Mouse (Mus musculus) heart, embryonic 16.5 days (tissue): Measurements from ENCODE around the gene Chst11. TPM values are rescaled to one million over a fixed set of nuclear protein-coding genes. Genes with fewer than 3 reads are reported as not detected.
A peak's percentile ranks its signal among the peaks of the same experiment; 100 is the strongest.

Source experiments
- ATAC-seq: fragments of 200-750 bp; cut with Nextera tagmentation; replicated peaks from 2 replicates; pipeline ENCODE4 v1.8.0; 2017; ENCODE audit warnings: moderate number of reproducible peaks; ENCODE audit not compliant: insufficient read depth, low FRiP score; ENCODE audit errors: extremely low read depth
- H3K27ac ChIP-seq: fragments of 300-500 bp; sonication (generic); 2 replicates; pipeline ENCODE4 v1.5.1; 2014; ENCODE audit warnings: mild to moderate bottlenecking, low read length, control low read depth, moderate library complexity
- H3K27me3 ChIP-seq: fragments of 300-500 bp; sonication (generic); 2 replicates; pipeline ENCODE4 v1.6.1; 2014; ENCODE audit warnings: low read length, mixed read lengths; ENCODE audit not compliant: control insufficient read depth, insufficient read depth
- H3K36me3 ChIP-seq: fragments of 300-500 bp; sonication (generic); 2 replicates; pipeline ENCODE4 v1.6.1; 2014; ENCODE audit not compliant: control insufficient read depth, insufficient read depth
- H3K4me1 ChIP-seq: fragments of 300-500 bp; sonication (generic); 2 replicates; pipeline ENCODE4 v1.6.1; 2014; ENCODE audit warnings: low read length, mixed read lengths; ENCODE audit not compliant: control insufficient read depth, insufficient read depth
- H3K4me2 ChIP-seq: fragments of 300-500 bp; sonication (generic); 2 replicates; pipeline ENCODE4 v1.6.1; 2014; ENCODE audit warnings: low read depth, mild to moderate bottlenecking, control low read depth, low read length
- H3K4me3 ChIP-seq: fragments of 300-500 bp; sonication (generic); 2 replicates; pipeline ENCODE4 v1.5.1; 2014; ENCODE audit warnings: mild to moderate bottlenecking, control low read depth, low read length
- H3K9ac ChIP-seq: fragments of 300-500 bp; sonication (generic); 2 replicates; pipeline ENCODE4 v1.6.1; 2014; ENCODE audit warnings: low read length, control low read depth
- H3K9me3 ChIP-seq: fragments of 300-500 bp; sonication (generic); replicated peaks from 2 replicates; pipeline ENCODE4 v1.6.1; 2016; ENCODE audit warnings: low read length; ENCODE audit not compliant: control insufficient read depth
- WGBS: fragments of 180-500 bp; shearing (Covaris S2); extraction: QIAGEN DNeasy Blood & Tissue Kit; methylation state at CpG from one replicate; pipeline ENCODE4 v1.1.7; 2014; 5-methylcytosine and 5-hydroxymethylcytosine counted together
- polyA plus RNA-seq: library from polyadenylated mRNA; unstranded; fragments of >200 nt; fragmentation: Nextera tagmentation; extraction: Ambion mirVana; gene quantifications from 2 replicates; pipeline ENCODE4 v1.2.1, GENCODE M21; 2015

The Chst11 gene
- polyA plus RNA-seq, 1 experiment from 2014 or later, result 2.6 TPM

DNA sequence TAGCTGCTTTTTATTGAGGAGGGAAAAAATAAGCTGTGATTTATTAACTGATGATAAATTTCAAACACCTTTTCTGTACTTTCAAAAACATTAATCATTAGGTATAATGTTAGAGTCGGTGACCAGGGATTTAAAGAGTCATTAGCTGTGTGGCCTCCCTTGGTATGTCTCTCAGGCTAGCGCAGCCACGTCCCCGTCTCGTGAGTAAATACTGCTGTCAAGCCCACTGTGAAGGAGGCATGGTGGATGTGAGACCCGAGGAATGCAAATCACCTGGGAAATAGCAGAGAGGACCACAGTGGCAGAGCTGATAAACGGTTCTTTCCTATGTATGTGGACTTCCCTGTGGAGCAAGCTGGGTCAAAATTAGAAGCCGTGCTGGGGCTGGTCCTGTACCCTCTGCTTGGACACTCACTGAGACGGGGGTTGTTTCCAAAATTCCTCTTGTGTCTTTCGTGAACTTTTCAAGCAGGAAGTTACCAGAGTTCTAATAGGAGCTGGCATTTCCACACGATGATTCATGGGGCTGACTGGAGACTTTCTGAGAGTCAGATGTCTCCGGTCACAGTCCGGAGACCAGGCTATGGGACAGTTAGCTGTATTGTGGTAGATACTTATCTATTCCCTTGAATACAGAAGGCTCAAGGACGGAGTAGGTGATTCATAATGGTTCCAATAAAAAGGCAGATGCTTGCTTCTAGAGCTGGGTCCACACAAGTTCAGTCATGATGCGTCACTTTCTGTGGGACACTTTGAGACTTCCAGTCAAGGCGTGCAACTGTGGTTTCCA is 166.8 kb downstream of the Chst11 start:
- no peaks in the 10 kb centered on the region for H3K36me3 ChIP-seq
- H3K9ac ChIP-seq, result peak overlapping the region; percentile 34; the same call in 1 of the 2 replicates
- no peak overlapping the region for H3K4me3 ChIP-seq
- WGBS, result 37% methylated on average over 16 of the region's 16 CpGs
- no peaks in the 10 kb centered on the region; the same call in 1 of the 2 replicates for H3K9me3 ChIP-seq
- no peaks in the 10 kb centered on the region for H3K27me3 ChIP-seq
- 0 out of 2 replicates have a peak overlapping the region, but pooled peaks have one; percentile 7 for H3K4me2 ChIP-seq
- H3K27ac ChIP-seq, result no peak overlapping the region
- peaks cover 34% of the 10 kb centered on the region for H3K4me1 ChIP-seq
- no peak for ATAC-seq

DNA sequence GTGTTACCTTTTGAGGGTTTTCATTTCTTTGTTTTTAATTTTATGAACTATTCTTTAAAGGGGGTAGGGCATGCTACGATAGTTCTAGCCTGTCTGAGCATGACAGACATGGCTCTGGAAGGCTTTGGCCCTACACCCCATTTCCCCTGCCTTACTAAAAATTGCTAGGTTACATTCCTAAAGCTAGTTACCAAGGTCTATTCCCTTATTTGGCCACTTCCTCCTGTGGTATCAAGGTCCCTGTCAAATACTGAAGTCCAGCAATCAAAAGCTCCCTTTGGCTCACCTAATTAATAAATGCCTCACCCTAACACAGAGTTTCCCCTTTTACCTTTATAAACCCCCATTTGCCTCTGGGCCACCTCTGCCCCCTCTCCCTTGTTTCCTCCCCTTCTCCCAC is 167.4 kb downstream of the Chst11 start:
- WGBS, result 81% methylated on average over 1 of the region's 1 CpGs
- ATAC-seq, result no peak
- H3K9me3 ChIP-seq, result no peaks in the 10 kb centered on the region; the same call in 1 of the 2 replicates
- peaks cover 37% of the 10 kb centered on the region for H3K4me1 ChIP-seq
- H3K9ac ChIP-seq, result no peak overlapping the region; the same call in 1 of the 2 replicates
- no peaks in the 10 kb centered on the region for H3K36me3 ChIP-seq
- H3K4me2 ChIP-seq, result no peak overlapping the region; the same call in 1 of the 2 replicates
- H3K27me3 ChIP-seq, result no peaks in the 10 kb centered on the region
- H3K4me3 ChIP-seq, result no peak overlapping the region
- H3K27ac ChIP-seq, result no peak overlapping the region

DNA sequence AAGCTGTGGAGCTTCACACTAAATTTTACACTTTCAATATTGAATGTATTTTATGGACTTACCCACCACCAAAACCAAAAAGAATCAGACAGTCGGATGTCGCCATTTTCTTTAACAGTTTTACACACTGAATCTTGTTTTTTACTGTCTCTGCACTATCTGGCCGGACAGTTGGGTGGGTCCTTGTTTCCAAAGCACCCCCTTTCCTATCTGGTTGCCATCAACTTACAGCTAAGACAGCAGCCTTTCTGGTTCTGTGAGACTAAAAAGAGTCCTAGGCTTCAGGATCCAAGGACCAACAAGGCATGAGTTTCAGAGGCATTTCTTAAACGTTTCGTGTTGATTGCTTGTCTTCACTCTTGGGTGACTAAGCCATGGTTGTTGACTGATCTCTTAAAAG is 168.1 kb downstream of the Chst11 start:
- no peak overlapping the region for H3K9ac ChIP-seq
- H3K27ac ChIP-seq, result no peak overlapping the region
- no peaks in the 10 kb centered on the region for H3K27me3 ChIP-seq
- H3K4me3 ChIP-seq, result no peak overlapping the region
- H3K9me3 ChIP-seq, result no peaks in the 10 kb centered on the region; the same call in 1 of the 2 replicates
- ATAC-seq, result no peak
- no peak overlapping the region for H3K4me2 ChIP-seq
- H3K36me3 ChIP-seq, result no peaks in the 10 kb centered on the region
- peaks cover 37% of the 10 kb centered on the region for H3K4me1 ChIP-seq
- 73% methylated on average over 5 of the region's 5 CpGs for WGBS

DNA sequence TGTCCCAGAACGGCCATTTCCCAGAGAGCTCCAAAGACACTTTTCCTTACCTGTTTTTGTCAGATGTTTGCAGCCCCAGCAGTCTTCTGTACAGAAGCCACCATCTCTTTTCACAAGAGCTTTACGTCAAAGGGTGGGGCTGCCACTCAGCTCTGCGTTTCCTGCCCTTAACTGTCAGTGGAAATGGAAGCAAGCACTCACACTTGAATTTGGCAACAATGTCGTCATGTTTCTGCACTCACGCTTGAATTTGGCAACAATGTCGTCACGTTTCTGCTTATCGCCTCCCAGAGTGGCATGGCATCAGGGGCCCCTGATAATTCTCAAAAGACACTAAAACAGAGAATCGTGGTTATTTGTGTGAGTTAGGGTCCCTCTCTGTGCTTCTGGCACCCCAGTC is 168.6 kb downstream of the Chst11 start:
- Histone ChIP-seq H3K36me3 (no peaks in the 10 kb centered on the region), H3K9ac (no peak overlapping the region), H3K27ac (peak overlapping the region; percentile 4; the same call in 1 of the 2 replicates), H3K4me3 (no peak overlapping the region), H3K27me3 (no peaks in the 10 kb centered on the region), H3K9me3 (no peaks in the 10 kb centered on the region; the same call in 1 of the 2 replicates), H3K4me1 (peaks cover 37% of the 10 kb centered on the region), H3K4me2 (no peak overlapping the region)
- ATAC-seq, result no peak
- WGBS, result 41% methylated on average over 9 of the region's 9 CpGs

DNA sequence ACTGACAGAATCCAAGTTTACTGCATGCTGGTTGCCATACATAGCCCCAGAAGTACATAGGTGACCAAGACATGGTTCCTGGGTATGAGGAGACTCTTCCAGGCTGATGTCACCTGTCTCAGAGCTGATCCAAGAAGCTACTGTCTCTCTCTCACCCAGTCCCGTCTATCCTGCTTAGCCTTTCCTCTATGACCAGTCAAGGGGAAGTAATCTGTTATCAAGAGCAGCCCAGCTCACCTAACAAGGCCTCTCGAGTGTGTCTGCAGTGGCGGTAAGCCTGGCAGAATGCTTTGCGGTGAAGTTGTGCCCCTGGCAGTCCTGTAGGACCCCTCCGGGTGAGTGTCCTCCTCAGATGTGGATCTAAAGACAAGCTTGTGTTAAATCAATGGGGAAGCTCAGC is 172.0 kb downstream of the Chst11 start:
- no peaks in the 10 kb centered on the region for H3K27me3 ChIP-seq
- peaks cover 33% of the 10 kb centered on the region for H3K4me1 ChIP-seq
- 43% methylated on average over 5 of the region's 5 CpGs for WGBS
- H3K4me3 ChIP-seq, result no peak overlapping the region
- no peak overlapping the region for H3K9ac ChIP-seq
- no peak overlapping the region for H3K27ac ChIP-seq
- H3K36me3 ChIP-seq, result no peaks in the 10 kb centered on the region
- ATAC-seq, result no peak
- no peaks in the 10 kb centered on the region; the same call in 1 of the 2 replicates for H3K9me3 ChIP-seq
- no peak overlapping the region for H3K4me2 ChIP-seq

DNA sequence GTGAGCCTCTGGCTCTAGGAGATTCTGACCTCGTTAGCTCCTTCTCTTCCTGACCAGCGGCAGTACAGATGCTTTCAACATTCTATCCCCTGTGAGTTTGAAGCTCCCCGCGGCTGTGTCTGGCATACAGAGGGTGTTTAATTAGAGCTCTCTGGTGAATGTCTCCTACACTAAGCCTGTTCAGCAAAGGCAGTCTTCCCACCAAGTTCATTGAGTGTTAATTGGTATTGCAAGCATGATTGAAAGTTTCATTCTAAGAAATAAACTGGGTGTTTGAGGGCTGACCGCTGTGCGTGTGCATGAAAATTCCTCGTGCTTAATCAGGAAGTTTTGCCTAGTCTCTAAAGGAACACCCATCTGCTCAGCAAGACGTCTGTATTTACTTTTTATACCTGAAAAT is 173.0 kb downstream of the Chst11 start:
- no peak overlapping the region for H3K27ac ChIP-seq
- WGBS, result 71% methylated on average over 8 of the region's 8 CpGs
- H3K4me1 ChIP-seq, result peaks cover 27% of the 10 kb centered on the region
- no peak overlapping the region for H3K4me2 ChIP-seq
- no peaks in the 10 kb centered on the region for H3K36me3 ChIP-seq
- no peak overlapping the region for H3K4me3 ChIP-seq
- no peak overlapping the region for H3K9ac ChIP-seq
- no peaks in the 10 kb centered on the region; the same call in 1 of the 2 replicates for H3K9me3 ChIP-seq
- ATAC-seq, result no peak
- no peaks in the 10 kb centered on the region for H3K27me3 ChIP-seq

DNA sequence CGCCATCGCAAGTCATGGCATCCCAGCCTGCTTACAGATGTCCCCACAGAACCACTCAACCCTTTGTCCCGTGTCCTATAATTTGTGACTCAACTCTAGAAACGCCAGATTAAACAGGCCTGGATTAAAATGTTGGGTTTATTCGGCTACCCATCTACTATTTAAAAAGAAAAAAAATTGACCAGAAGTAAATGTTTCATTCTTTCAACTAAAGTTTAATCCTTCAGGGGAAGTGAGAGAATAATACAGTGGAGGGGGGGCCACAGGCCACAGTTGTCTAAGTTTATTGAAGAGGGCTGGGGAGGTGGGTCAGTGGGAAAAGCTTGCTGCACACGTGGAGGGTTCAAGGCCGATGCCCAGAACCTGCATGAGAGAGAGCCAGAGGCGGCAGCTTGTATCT is 173.9 kb downstream of the Chst11 start:
- no peak for ATAC-seq
- no peaks in the 10 kb centered on the region; the same call in 1 of the 2 replicates for H3K9me3 ChIP-seq
- H3K4me3 ChIP-seq, result no peak overlapping the region
- H3K4me1 ChIP-seq, result peaks cover 24% of the 10 kb centered on the region
- no peaks in the 10 kb centered on the region for H3K27me3 ChIP-seq
- no peak overlapping the region for H3K4me2 ChIP-seq
- H3K27ac ChIP-seq, result no peak overlapping the region
- no peak overlapping the region for H3K9ac ChIP-seq
- 83% methylated on average over 8 of the region's 8 CpGs for WGBS
- H3K36me3 ChIP-seq, result no peaks in the 10 kb centered on the region

DNA sequence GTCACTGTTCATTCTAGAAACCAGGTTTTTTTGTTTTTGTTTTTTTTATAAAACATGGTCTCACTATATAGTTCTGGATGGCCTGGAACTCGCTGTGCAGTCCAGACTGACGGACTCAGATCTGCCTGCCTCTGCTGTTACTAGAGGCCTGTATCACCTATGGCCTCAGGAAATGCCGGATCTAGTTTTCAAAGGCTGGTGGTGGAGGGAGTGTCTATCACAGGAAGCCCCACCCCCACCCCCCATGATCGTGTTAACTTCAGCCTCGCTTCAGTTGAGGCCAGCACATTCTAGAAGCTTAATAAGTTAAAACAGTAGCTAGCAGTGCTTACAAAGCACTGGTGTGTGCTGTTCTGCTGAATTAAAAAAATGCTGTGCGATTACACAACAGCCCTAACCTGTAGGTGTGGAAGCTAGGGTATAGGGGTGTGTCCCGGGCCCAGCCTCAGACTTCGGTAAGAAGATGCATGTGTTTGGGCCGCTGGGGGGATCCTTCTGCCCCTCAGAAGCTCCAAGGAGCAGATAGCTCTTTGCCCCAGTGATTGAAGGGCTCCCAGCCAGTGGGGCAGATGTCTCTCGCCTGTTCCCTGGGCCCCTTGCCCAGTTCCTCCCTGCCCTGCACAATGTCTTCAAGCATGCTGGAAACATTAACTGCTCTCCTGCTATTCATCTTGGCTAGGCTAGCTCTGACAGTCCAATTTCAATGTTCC is 176.5 kb downstream of the Chst11 start:
- WGBS, result 49% methylated on average over 10 of the region's 10 CpGs
- H3K36me3 ChIP-seq, result no peaks in the 10 kb centered on the region
- H3K9ac ChIP-seq, result no peak overlapping the region
- H3K4me3 ChIP-seq, result no peak overlapping the region
- H3K27ac ChIP-seq, result peak overlapping the region; percentile 3; the same call in 1 of the 2 replicates
- peaks cover 25% of the 10 kb centered on the region for H3K4me1 ChIP-seq
- H3K9me3 ChIP-seq, result no peaks in the 10 kb centered on the region
- peak; percentile 60; the same call in 1 of the 2 replicates for ATAC-seq
- no peak overlapping the region for H3K4me2 ChIP-seq
- H3K27me3 ChIP-seq, result no peaks in the 10 kb centered on the region

DNA sequence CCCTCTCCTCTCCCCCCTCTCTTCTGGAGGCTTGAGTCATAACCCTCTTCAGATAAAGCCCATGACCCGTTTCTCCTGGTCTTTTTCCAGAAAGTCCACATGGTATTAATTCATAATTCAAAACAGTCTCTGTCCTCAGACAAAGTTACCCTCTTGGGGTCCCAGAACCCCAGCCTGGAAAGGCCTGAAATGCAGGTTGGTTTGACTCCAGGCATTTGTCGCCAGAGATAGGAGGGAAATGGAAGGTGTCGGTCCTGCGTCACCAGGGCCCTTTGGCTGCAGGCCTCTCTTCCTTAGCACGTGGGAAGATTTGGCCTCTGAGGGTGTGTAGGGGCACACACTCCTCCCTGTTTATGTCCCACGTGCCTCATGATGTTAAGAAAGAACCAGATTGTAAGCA is 178.6 kb downstream of the Chst11 start:
- Histone ChIP-seq H3K27ac (no peak overlapping the region; the same call in 1 of the 2 replicates), H3K4me1 (peaks cover 26% of the 10 kb centered on the region), H3K9me3 (no peaks in the 10 kb centered on the region), H3K4me3 (no peak overlapping the region), H3K27me3 (no peaks in the 10 kb centered on the region), H3K4me2 (no peak overlapping the region), H3K9ac (no peak overlapping the region), H3K36me3 (no peaks in the 10 kb centered on the region)
- no peak for ATAC-seq
- WGBS, result 28% methylated on average over 6 of the region's 6 CpGs
